Mouse (Mus musculus) neural tube, embryonic 11.5 days (tissue): Measurements from ENCODE around the gene Snx7. TPM values are rescaled to one million over a fixed set of nuclear protein-coding genes. Genes with fewer than 3 reads are reported as not detected.

ENCODE experiments used
- ATAC-seq: fragments of 200-750 bp; cut with Nextera tagmentation; 2 replicates; pipeline ENCODE4 v1.8.0; 2017; ENCODE audit warnings: moderate number of reproducible peaks, mild to moderate bottlenecking, moderate TSS enrichment, moderate library complexity; ENCODE audit not compliant: insufficient read depth, low FRiP score, low TSS enrichment
- DNase-seq: peaks from one replicate; pipeline ENCODE4 v3.0.0-alpha.2; 2015; ENCODE audit warnings: low spot score
- H3K27ac ChIP-seq: fragments of 300-500 bp; sonication (generic); 2 replicates; pipeline ENCODE4 v1.5.1; 2014; ENCODE audit warnings: low read depth, mild to moderate bottlenecking, low read length
- H3K27me3 ChIP-seq: fragments of 300-500 bp; sonication (generic); 2 replicates; pipeline ENCODE4 v1.6.1; 2014; ENCODE audit warnings: mild to moderate bottlenecking, low read length, mixed read lengths; ENCODE audit not compliant: control insufficient read depth, insufficient read depth
- H3K36me3 ChIP-seq: fragments of 300-500 bp; sonication (generic); 2 replicates; pipeline ENCODE4 v1.6.1; 2014; ENCODE audit warnings: mild to moderate bottlenecking, low read length, moderate library complexity, mixed read lengths; ENCODE audit not compliant: control insufficient read depth, insufficient read depth
- H3K4me1 ChIP-seq: fragments of 300-500 bp; sonication (generic); 2 replicates; pipeline ENCODE4 v1.6.1; 2014; ENCODE audit warnings: low read length, mixed read lengths; ENCODE audit not compliant: control insufficient read depth, insufficient read depth
- H3K4me2 ChIP-seq: fragments of 300-500 bp; sonication (generic); 2 replicates; pipeline ENCODE4 v1.6.1; 2014; ENCODE audit warnings: low read depth, mild to moderate bottlenecking, moderate library complexity
- H3K4me3 ChIP-seq: fragments of 300-500 bp; sonication (generic); 2 replicates; pipeline ENCODE4 v1.5.1; 2014; ENCODE audit warnings: low read depth, low read length
- H3K9ac ChIP-seq: fragments of 300-500 bp; sonication (generic); 2 replicates; pipeline ENCODE4 v1.6.1; 2014; ENCODE audit warnings: mild to moderate bottlenecking, low read length
- H3K9me3 ChIP-seq: fragments of 300-500 bp; sonication (generic); 2 replicates; pipeline ENCODE4 v1.6.1; 2016; ENCODE audit warnings: low read length; ENCODE audit not compliant: control insufficient read depth
- WGBS: fragments of 180-500 bp; shearing (Covaris S2); extraction: QIAGEN DNeasy Blood & Tissue Kit; methylation state at CpG from one replicate; pipeline ENCODE4 v1.1.7; 2014; 5-methylcytosine and 5-hydroxymethylcytosine counted together
- polyA plus RNA-seq: library from polyadenylated mRNA; unstranded; fragments of >200 nt; fragmentation: Nextera tagmentation; extraction: Ambion mirVana; gene quantifications from 2 replicates; pipeline ENCODE4 v1.2.1, GENCODE M21; 2014

The Snx7 gene
- polyA plus RNA-seq, 1 experiment from 2014 or later: 14.4 TPM

DNA sequence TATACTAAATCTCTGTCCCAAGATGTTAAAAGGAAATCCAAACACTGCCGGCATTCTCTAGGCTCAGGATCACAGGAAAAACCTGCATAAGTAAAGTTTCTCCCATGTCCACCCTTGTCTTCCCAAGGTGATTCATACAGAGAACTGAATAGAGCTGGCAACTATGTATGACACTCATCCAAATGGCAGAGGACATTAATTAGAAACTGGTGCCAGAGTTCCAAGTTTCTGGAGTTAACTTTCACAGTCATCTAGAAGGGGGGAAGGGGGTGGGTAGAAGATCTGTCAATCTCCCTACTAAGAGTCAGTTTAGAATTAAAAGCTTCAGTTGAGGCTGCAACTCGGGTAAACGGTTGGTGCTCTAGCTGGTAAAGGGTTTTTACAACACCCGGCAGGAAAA lies 76.8 kb downstream of the Snx7 start:
- Histone ChIP-seq H3K9me3 (no peaks in the 10 kb centered on the region), H3K9ac (no peak overlapping the region), H3K36me3 (no peaks in the 10 kb centered on the region), H3K4me2 (no peak overlapping the region), H3K4me3 (no peak overlapping the region), H3K27me3 (no peaks in the 10 kb centered on the region), H3K4me1 (no peaks in the 10 kb centered on the region), H3K27ac (no peak overlapping the region)
- DNase-seq (no peak), ATAC-seq (no peak)
- 79% methylated on average over 4 of the region's 4 CpGs for WGBS

GRCm38 (mm10) chr3:117791273-117791672 lies 77.5 kb downstream of the Snx7 start:
- Histone ChIP-seq H3K4me2 (no peak overlapping the region), H3K27ac (no peak overlapping the region), H3K9ac (no peak overlapping the region), H3K9me3 (no peaks in the 10 kb centered on the region), H3K27me3 (no peaks in the 10 kb centered on the region), H3K36me3 (no peaks in the 10 kb centered on the region), H3K4me1 (no peaks in the 10 kb centered on the region), H3K4me3 (no peak overlapping the region)
- DNase-seq (no peak), ATAC-seq (no peak)
- 96% methylated on average over 2 of the region's 2 CpGs for WGBS

GRCm38 (mm10) chr3:117788800-117789693 lies 79.7 kb downstream of the Snx7 start:
- Histone ChIP-seq H3K27ac (no peak overlapping the region), H3K9ac (no peak overlapping the region), H3K4me3 (no peak overlapping the region), H3K36me3 (no peaks in the 10 kb centered on the region), H3K9me3 (no peaks in the 10 kb centered on the region), H3K27me3 (no peaks in the 10 kb centered on the region), H3K4me1 (no peaks in the 10 kb centered on the region), H3K4me2 (no peak overlapping the region)
- WGBS: 73% methylated on average over 14 of the region's 14 CpGs
- no peak for DNase-seq
- ATAC-seq: peak; percentile 58; the same call in 1 of the 2 replicates

GRCm38 (mm10) chr3:117787247-117787646 lies 81.5 kb downstream of the Snx7 start:
- Histone ChIP-seq H3K9ac (no peak overlapping the region), H3K4me3 (no peak overlapping the region), H3K4me2 (no peak overlapping the region), H3K27ac (no peak overlapping the region), H3K4me1 (no peaks in the 10 kb centered on the region), H3K9me3 (no peaks in the 10 kb centered on the region), H3K36me3 (no peaks in the 10 kb centered on the region), H3K27me3 (no peaks in the 10 kb centered on the region)
- ATAC-seq (no peak), DNase-seq (no peak)
- WGBS: 70% methylated on average over 6 of the region's 6 CpGs

- H3K36me3 ChIP-seq: no peaks in the 10 kb centered on the region
- no peak overlapping the region for H3K9ac ChIP-seq
- no peak overlapping the region for H3K4me2 ChIP-seq
- no peaks in the 10 kb centered on the region for H3K27me3 ChIP-seq
- no peaks in the 10 kb centered on the region for H3K9me3 ChIP-seq
- no peak for ATAC-seq
- H3K4me1 ChIP-seq: no peaks in the 10 kb centered on the region
- no peak overlapping the region for H3K27ac ChIP-seq
- 90% methylated on average over 5 of the region's 5 CpGs for whole genome bisulfite sequencing
- no peak overlapping the region for H3K4me3 ChIP-seq
- DNase-seq: no peak
Observed at GRCm38 (mm10) chr3:117752151-117752757, 116.5 kb downstream of the Snx7 start.

- Histone ChIP-seq H3K4me1 (no peaks in the 10 kb centered on the region), H3K27ac (no peak overlapping the region), H3K4me2 (no peak overlapping the region), H3K27me3 (no peaks in the 10 kb centered on the region), H3K9me3 (no peaks in the 10 kb centered on the region), H3K9ac (no peak overlapping the region), H3K4me3 (no peak overlapping the region), H3K36me3 (no peaks in the 10 kb centered on the region)
- 58% methylated on average over 2 of the region's 2 CpGs for WGBS
- DNase-seq (no peak), ATAC-seq (no peak)
Observed at GRCm38 (mm10) chr3:117751665-117752064, 117.1 kb downstream of the Snx7 start.

GRCm38 (mm10) chr3:117749256-117749655 lies 119.5 kb downstream of the Snx7 start:
- no peak for ATAC-seq
- no peak overlapping the region for H3K9ac ChIP-seq

DNA sequence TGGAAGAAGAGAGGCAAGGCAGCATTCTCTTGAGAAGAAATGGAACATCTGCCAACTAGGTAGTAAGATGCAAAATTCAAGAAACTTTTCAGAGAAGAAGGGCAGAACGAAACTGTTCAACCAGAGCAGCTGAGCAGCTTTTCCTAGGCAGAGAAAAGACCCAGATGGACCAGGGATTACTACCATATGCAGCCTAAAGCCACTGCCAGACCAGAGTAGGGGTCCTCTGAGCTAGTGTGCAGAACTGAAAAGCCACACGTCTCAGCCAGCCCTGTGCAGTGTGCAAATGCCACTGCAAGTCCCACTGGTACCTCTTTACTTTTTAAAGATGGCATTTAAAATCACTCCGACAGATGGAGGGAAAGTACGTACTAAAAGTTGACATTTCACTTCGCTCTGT lies 129.0 kb downstream of the Snx7 start:
- Histone ChIP-seq H3K4me3 (no peak overlapping the region), H3K9me3 (no peaks in the 10 kb centered on the region), H3K27ac (no peak overlapping the region), H3K4me2 (no peak overlapping the region), H3K36me3 (no peaks in the 10 kb centered on the region), H3K4me1 (no peaks in the 10 kb centered on the region), H3K9ac (no peak overlapping the region), H3K27me3 (no peaks in the 10 kb centered on the region)
- ATAC-seq (no peak), DNase-seq (no peak)
- WGBS: 82% methylated on average over 5 of the region's 5 CpGs

More at GRCm38 (mm10) chr3:117749256-117749655, 119.5 kb downstream of the Snx7 start:
- DNase-seq: no peak
- Histone ChIP-seq H3K27ac (no peak overlapping the region), H3K4me1 (no peaks in the 10 kb centered on the region), H3K36me3 (no peaks in the 10 kb centered on the region), H3K4me2 (no peak overlapping the region), H3K4me3 (no peak overlapping the region), H3K9me3 (no peaks in the 10 kb centered on the region), H3K27me3 (no peaks in the 10 kb centered on the region)
- 92% methylated on average over 3 of the region's 3 CpGs for WGBS

DNA sequence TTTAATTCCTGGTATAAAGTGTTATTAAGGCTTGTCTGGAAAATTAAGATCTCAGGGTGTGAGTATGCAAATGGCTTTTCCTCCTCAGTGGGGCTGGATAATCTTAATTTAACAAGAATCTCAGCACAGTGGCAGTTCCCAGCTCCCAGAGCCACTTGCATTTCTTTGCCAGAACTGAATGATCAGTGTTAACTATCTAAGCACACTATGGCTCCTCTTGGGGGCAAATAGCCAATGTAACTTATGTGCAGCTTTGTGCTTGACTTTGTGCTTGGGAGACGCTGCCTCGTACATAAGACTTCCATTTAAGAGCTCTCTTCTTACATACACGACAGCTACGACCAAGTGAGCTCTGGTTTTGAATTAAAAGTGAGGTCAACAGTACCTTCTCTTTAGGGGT lies 136.1 kb downstream of the Snx7 start:
- WGBS: 81% methylated on average over 4 of the region's 4 CpGs
- Histone ChIP-seq H3K9ac (no peak overlapping the region), H3K27ac (no peak overlapping the region), H3K4me3 (no peak overlapping the region), H3K9me3 (no peaks in the 10 kb centered on the region), H3K36me3 (no peaks in the 10 kb centered on the region), H3K4me2 (no peak overlapping the region), H3K27me3 (no peaks in the 10 kb centered on the region), H3K4me1 (no peaks in the 10 kb centered on the region)
- DNase-seq (no peak), ATAC-seq (no peak)
